Mouse (Mus musculus): Measurements from ENCODE around the gene Sfxn5. TPM values are rescaled to one million over a fixed set of nuclear protein-coding genes. Genes with fewer than 3 reads are reported as not detected.

The Sfxn5 gene
- 100 to 1,000 TPM; 141 to 142 TPM for total RNA-seq (2021)
- long read RNA-seq, transcript Sfxn5-201 (14 exons, 3,656 nt) = major isoform, 27 of 46 reads
- long read RNA-seq, partial matches to known transcripts = 9 of 46 reads
- long read RNA-seq, other reads (novel, unspliced or antisense) = 10 of 46 reads

DNA sequence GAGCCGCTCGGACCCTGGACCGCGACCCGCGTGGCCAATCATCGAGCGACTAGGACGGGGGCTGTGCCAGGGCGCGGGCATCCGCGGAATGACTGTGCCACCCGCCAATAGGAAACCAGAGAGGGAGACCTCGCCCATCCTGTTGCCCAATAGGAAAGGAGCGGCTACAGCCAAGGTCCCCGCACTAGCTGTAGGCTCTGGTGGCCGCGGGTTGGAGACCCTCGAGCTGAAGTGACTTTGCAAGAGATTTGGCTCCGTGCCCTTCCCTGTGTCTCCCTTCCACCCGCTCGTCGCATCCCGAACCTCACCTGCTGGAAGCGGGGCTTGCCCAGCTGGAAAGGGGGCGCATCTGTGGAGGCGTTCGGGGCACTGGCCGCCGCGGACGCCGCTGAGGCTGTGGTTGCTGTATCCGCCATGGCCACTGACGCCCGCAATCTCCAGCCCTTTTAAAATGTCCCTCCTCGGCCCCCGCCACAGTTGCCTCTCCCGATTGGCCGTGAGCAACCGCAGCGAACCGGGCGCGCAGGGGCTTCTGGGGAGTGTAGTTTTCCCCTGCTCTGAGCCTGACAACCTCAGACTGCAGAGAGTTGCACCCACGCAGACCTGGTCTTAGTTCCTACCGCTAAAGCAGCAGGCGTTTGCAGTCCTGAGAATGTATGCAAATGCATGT, at the start of gene Sfxn5:
Gene Sfxn5, minus strand, starts transcription at position 423 of the 670 bp plus-strand sequence.
- DNase-seq (ENCODE audit: low spot score in 2 of 2) = peak; percentile 96 to 97

GRCm38 (mm10) chr6:85382791-85383190, 49.6 kb upstream of the Sfxn5 start:
- no peak for DNase-seq (ENCODE audit: low spot score in 2 of 2)

DNA sequence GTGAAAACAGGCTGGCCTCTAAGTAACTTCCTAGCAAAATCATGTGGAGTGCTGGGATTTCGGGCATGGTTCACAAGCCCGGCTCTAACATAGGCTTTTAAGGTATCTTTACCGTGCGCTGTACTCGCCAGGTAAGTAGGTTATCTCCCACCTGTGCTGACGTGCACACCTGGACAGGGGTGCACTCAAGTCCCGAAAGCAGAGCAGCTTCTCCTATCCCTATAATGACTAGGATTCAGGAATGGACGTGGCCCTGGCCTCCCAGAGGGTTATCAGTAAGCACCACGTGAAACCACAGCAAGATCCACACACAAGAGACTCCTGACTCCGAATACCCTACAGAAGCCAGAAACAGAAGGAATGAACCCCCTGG, 48.4 kb upstream of the Sfxn5 start:
- DNase-seq (ENCODE audit: low spot score in 2 of 2) = no peak

DNA sequence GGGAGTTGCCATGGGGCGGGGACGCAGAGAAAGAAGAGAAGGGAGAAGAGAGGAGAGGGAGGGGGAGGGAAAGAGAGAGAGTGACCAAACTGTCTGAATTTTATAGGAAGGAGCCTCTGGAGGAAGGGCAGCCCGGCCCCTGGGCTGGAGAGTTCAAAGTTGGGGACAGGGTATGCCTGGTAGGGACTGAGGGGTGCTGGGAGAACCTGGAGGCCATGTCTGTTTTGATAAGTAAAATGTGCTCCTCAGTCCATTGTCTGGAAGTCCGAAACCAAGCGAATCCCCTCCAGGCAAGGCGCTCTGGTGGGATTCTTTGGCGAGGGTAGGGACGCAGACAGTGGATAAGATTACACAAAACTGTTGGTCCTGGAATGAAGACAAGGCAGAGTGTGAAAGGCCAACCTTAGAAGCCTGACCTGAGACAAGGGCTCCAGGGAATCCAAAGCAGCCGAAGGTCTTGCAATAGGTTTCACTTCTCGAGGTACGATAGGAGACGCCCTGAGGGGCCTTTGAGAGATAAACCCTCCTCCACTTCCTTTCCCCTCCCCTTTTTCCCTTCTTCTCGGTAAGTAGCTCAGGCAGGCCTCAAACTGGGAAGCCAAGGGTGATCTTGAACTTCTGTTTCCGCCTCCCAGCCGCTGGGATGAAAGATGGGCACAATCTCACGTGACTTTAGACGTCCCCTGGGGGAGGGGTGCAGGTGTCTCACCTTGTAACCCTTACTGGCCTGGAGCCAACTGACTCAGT, 47.9 kb upstream of the Sfxn5 start:
- no peak for DNase-seq (ENCODE audit: low spot score in 2 of 2)

DNA sequence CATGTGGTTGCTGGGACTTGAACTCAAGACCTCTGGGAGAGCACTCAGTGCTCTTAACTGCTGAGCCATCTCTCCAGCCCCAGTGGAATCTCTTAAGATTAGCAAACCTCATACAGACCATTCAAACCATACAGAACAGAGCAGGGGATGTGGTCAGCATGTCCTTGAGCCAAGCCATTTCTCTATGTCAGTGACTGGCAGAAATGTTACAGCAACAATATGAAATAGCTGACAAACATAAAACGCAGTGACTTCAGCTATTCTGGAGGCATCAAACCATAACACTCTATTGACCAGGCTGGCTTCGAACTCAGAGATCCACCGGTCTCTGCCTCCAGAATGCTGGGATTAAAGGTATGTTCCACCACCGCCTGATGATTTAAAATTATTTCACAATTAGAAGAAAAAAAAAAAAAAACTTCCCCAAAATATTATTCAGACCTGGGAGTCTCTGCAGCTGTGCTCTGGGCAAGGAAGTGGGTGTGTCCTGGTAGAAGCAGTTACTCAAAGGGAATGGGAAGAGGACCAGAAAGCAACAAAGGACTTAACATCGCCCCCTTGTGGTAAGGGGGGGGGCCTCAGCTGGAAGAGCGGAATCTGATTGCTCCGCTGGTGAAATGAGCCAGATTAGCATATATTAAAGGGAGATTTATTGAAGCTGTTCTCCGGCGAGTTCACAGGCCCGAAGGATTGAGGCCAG, 47.1 kb upstream of the Sfxn5 start:
- peak; percentile 73 to 80 for DNase-seq (ENCODE audit: low spot score in 2 of 2)

DNA sequence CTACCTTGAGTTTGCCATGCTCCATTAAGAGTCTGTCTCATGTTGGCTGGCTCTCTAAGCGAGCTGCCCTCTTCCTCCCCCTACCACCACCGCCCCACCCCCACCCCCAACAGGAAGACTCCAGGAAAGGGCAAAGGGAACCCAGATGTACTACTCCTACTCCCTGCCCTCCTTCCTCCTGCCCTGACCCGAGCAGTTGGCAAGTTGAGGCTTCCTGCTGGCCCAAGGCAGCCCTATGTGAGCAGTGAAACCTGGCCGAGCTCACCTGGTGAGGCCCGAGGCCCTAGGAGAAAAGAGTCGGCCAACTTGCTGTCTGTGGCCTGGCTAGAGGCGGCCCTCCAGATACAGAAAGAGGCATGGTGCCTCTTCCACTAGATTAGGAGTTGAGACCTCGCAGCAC, 45.4 kb upstream of the Sfxn5 start:
- no peak for DNase-seq (ENCODE audit: low spot score in 2 of 2)

GRCm38 (mm10) chr6:85377876-85378275, 44.7 kb upstream of the Sfxn5 start:
- DNase-seq (ENCODE audit: low spot score in 2 of 2) = no peak

GRCm38 (mm10) chr6:85377066-85377734, 44.0 kb upstream of the Sfxn5 start:
- DNase-seq (ENCODE audit: low spot score in 2 of 2) = no peak

- DNase-seq (ENCODE audit: low spot score in 2 of 2) = peak; percentile 89 to 94
Observed at GRCm38 (mm10) chr6:85374734-85375114, 41.5 kb upstream of the Sfxn5 start.

- no peak for DNase-seq (ENCODE audit: low spot score in 2 of 2)
Observed at GRCm38 (mm10) chr6:85373951-85374733, 40.9 kb upstream of the Sfxn5 start, which contains the start of gene Rab11fip5. TSS of gene Rab11fip5 (minus strand) at chr6:85374634.

GRCm38 (mm10) chr6:85373066-85373860, 40.0 kb upstream of the Sfxn5 start:
- no peak for DNase-seq (ENCODE audit: low spot score in 2 of 2)

DNA sequence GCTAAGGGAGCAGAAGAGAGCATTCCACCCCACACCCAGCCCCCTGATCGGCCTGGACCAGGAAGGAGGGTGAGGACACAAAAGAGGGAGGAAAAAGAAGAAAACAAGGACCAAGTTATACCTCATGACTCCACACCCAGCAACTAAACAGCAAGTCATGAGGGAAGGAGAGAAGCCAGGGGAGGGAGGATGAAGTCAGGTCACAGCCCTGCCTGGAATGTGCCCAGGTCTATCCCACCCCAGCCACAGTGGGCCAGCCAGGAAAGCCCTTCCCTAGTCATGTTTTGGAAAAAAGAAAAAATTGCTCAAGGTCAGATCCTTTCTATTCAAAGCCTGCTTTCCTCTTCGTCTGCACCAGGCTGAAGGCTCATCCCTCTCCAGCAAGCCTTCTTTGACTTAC, 39.3 kb upstream of the Sfxn5 start:
- no peak for DNase-seq (ENCODE audit: low spot score in 2 of 2)

DNA sequence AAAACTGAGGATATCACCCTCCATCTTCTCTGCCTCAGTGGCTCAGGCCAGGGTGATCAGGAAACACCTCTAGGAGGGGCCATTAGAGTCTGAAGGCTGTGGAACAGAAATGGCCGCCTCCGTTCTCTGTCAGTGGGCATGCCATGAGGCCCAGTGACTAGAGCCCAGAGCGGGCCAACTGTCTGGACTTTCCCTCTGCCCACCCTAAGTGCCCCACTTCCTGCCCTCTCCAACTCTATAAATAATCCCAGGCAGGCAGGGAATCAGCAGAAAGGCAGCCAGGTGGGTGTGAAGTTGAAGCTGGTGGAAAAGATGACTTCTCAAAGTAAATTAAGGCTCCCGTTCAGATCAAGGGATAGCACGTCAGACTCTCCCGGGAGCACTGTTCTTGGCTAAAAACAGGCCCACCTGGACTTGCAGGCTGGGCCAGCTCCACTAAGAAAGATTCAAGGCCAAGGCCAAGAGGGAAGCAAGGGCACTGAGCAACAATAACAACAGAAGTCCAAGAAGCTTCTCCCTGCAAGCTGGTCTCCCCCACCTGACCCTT, 38.7 kb upstream of the Sfxn5 start:
- no peak for DNase-seq (ENCODE audit: low spot score in 2 of 2)

- DNase-seq (ENCODE audit: low spot score in 2 of 2) = no peak
Observed at GRCm38 (mm10) chr6:85370666-85371430, 37.6 kb upstream of the Sfxn5 start.

- DNase-seq (ENCODE audit: low spot score in 2 of 2) = no peak
Observed at GRCm38 (mm10) chr6:85370041-85370440, 36.8 kb upstream of the Sfxn5 start.

DNA sequence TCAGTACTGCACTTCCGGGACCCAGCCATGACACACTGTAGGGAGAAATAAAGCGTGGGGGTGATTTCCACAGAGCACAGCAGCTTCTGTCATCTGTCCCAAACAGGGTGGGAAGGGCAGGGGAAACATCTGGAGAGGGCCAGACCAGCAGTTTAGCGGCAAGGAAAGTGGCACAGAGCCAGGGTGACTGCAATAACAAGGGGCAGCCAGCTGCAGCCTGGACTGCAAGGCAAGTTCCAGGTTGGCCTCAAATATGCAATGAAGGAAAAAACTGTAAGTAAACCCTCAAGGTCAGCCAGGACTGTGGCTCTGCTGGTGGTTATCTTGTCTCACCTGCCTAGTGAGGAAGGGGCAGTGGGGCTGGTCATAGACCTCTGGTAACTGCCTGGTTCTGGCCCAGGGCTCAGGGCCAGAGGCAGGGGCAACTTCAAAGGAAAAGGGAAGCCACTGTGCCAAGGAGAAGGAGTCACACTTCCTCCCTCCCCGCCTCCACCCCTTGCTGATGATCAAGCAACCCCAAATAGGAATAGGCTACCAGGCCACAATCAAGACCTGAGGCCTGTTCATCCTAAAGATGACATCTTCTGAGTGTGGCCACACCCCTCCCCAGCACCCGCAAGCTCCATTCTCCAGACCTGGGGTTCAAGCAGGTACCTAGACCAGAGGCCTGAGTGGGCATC, 36.1 kb upstream of the Sfxn5 start:
- DNase-seq (ENCODE audit: low spot score in 2 of 2) = no peak

- DNase-seq (ENCODE audit: low spot score in 2 of 2) = no peak
Observed at GRCm38 (mm10) chr6:85368722-85369121, 35.5 kb upstream of the Sfxn5 start.

GRCm38 (mm10) chr6:85368166-85368565, 34.9 kb upstream of the Sfxn5 start:
- DNase-seq (ENCODE audit: low spot score in 2 of 2) = no peak
